Mouse (Mus musculus) skeletal muscle tissue, adult 2 months (tissue): Measurements from ENCODE around the gene Vps41.

Experiments used
- DNase-seq: peaks from one replicate; pipeline ENCODE4 v3.0.0-alpha.2; 2012; ENCODE audit warnings: low read depth, low spot score

The Vps41 gene

DNA sequence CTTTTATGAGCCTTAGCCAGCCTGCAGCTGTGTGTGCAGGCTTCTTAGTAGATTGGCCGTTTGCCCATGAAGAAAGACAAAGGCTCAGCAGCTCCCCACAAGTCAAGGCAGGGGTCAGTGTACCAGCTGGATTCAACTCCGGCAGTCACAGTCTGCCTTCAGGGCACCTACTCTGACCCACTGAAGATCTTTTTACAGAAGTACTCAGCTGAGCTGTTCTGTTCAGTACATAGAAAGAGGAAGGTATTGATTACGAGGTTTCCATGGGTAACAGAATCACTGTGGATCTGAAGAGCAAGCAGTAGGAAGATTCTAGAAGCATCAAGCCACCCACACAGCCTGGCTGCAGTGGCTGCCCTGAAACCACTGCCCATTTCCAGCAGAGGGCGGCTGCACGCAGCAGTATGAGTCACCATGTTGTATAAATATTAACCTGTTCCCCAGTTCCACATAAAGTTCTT lies 151.0 kb downstream of the Vps41 start:
- DNase-seq = no peak

DNA sequence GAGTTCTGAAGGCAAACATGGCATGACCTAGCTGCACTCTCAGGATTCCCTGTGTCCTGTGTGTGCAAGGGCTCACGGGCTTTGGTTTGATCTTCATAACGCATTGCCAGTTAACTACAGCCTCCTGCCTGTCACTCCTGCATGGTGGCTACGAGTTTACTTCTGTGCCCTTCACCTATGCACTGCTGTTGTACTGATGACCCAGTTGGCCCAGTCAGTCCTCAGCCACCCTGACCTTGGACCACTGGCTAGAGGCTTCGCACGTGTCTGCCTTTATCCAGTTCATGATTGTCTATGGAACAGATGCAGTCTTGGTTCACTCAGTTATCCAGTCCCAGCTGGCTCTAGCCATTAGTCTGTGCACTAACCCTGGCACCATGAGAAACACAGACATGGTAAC lies 151.7 kb downstream of the Vps41 start:
- DNase-seq = no peak

DNA sequence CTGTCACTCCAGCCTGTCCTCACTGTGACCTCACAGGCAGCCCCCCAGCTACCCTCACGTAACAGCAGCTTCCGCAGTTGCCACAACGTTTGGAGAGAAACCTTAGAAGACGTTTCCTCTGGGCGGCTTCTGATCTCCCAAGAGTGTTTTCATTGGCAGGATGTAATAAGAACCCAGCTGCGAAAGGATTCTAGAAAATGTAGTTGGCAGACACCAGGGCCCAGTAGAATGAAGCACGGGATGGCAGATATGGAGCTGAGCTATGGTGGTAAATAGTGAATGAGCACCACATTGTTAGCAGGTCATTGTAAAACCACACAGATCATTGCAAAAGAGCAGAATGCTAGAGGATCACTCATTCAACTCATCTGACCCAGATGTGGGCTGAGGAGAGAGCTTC lies 158.2 kb downstream of the Vps41 start:
- DNase-seq = no peak

DNA sequence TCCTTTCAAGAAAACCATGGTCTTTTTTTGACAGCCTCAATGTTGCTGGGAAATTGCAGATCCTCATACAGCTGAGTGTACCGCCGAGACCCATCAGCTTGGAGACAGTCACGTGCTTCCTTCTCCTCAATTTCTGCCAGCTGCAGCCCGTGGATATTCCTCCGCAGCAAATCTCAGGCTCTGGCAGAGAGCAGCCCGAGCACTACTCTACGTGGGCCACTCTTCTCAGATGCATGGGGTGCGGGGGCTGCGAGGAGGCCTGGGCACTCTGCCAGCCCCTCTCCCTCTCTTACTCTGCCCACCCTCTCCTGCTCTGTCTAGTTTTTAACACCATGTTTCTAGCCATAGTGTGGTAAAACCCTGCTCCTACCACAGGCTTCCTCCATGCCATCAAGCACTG lies 175.8 kb downstream of the Vps41 start:
- no peak for DNase-seq

DNA sequence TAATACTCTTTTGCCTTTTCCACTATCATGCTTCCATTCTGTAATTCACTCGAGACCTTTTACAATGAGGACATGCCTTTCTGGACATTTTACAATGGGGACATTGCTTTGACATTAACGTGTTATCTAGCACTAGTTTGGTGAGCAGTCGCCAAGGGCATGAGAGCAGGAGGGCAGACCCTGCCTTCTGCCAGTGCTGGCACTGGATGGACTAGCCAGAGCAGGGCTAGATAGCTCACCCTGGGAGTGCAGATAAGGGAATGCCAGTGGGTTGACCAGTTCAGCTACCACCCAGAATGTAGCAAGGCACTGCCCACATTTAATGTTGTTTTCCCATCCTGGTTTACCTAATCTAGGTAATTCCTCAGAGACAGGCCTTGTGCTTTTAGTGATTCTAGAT lies 179.7 kb downstream of the Vps41 start:
- DNase-seq = no peak

DNA sequence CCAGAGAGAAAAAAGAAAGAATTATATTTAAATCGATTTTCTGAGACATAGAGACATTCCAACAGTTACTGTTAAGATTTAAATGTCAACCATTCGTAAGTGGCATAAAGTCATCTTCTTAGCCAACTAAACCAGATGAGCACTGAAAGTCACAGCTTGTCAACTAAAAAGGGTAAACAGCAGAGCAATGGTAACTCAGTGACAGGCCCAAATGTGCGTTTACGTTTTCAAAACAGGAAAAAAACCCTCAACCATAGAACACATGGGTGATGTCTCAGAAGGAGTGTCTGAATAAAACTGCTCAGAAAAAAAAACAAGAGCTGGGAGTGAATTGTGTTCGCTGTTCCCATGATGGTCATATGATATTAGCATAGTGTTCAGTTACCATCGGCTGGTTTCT lies 186.5 kb downstream of the Vps41 start:
- no peak for DNase-seq

DNA sequence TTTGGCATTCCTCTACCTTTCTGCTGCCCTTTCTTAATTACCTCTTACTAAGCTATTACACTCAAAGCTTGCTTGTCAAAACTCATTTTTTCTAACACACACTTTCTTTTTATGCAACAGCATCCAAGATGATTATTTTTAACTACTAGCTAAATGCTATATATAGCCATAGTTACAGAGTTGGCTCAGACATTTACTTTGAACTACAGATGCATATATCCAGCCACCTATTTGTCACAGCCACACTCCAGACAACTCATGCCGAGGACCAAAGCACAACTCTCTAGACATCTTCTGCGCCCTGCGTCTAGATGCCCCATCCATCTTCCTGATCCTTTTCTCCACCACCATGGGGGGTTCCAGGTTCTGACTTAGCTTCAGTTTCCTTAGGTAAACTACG lies 197.7 kb downstream of the Vps41 start:
- no peak for DNase-seq
